Mouse (Mus musculus): ENCODE results near the gene Lcn8. TPM values are rescaled to one million over a fixed set of nuclear protein-coding genes. Genes with fewer than 3 reads are reported as not detected.
"Not testable (repeated sequence)": the region's sequence is repeated elsewhere in the genome, so short reads cannot be mapped to it uniquely, and the experiment has no call there.

Lcn8 gene
- polyA plus RNA-seq, 1 experiment, result not detected

DNA sequence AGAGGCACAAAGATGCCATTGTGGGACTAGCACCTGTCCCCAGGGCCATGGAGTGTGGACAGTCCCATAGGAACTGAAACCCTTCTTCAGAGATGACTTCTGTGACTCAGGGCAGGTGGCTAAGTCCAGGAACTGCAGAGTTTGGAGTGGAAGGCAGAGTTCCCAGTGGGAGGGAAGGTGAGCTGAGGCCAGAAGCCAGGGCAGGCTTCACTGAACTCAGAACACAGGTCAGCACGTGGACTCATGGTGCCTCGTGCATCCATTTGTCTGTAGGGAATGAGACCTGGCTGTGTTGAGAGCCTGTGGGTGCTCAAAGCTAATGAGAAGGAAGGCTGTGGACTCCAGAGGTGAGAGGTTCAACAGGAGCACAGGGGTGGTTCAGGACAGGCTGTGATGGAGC lies 45.8 kb downstream of the Lcn8 start:
- Histone ChIP-seq H3K9me3 (ENCODE audit: control insufficient read depth, low read length) (no peaks in the 10 kb centered on the region), H3K27me3 (ENCODE audit: control insufficient read depth) (no peaks in the 10 kb centered on the region), H3K4me1 (ENCODE audit: control insufficient read depth) (no peaks in the 10 kb centered on the region), H3K4me3 (replicated peaks) (no peak overlapping the region), H3K36me3 (ENCODE audit: control insufficient read depth) (no peaks in the 10 kb centered on the region)
- TF ChIP-seq TAL1 (IDR thresholded peaks at IDR 0.05; ENCODE audit: low read length) (no peak), GATA1 (IDR thresholded peaks at IDR 0.05; ENCODE audit: low read length) (no peak)

DNA sequence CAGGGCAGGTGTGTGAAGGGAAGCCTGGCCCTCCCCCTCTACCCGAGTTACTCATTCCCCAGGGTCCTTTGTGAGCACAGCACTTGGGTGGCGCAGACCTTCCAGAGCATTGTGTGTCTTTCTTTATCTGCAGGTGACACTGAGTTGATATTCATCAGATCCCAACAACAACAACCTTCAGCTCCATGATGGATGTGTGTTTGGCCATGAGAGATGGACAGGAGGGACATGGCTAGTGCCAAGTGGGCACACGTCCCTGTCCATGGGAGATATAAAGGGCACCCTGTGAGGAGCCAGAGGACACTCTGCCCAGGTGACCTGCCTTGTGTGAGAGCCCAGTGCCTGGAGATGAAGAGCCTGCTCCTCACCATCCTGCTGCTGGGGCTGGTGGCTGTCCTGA lies 46.8 kb downstream of the Lcn8 start, which contains the start of gene Obp2a:
Gene Obp2a (plus strand): TSS at position 301 of the 400 bp plus-strand sequence.
- not testable (repeated sequence) for H3K4me1 ChIP-seq (ENCODE audit: control insufficient read depth); H3K9me3 ChIP-seq (ENCODE audit: control insufficient read depth, low read length); H3K4me3 ChIP-seq (replicated peaks); H3K27me3 ChIP-seq (ENCODE audit: control insufficient read depth); H3K36me3 ChIP-seq (ENCODE audit: control insufficient read depth)

DNA sequence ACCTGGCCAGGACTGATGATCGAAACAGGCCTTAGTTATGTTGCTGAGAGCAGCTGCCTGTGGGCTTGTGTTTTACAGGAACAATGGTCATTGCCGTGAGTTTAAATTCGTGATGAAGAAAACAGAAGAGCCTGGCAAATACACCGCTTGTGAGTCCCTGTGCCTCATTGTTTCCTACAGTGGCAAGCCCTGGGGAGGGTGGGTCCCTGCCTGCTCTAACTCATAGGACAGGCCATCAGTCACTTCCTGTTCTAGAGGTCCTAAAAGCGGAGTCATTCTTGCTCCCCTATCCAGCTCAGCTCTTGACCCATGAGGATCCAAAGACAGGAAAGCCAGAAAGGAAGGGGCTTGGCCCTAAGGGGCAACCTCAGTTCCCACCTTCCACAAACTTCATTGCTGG lies 48.1 kb downstream of the Lcn8 start:
- TF ChIP-seq GATA1 (IDR thresholded peaks at IDR 0.05; ENCODE audit: low read length) (no peak), TAL1 (IDR thresholded peaks at IDR 0.05; ENCODE audit: low read length) (no peak)
- Histone ChIP-seq H3K36me3 (ENCODE audit: control insufficient read depth) (no peaks in the 10 kb centered on the region), H3K9me3 (ENCODE audit: control insufficient read depth, low read length) (no peaks in the 10 kb centered on the region), H3K27me3 (ENCODE audit: control insufficient read depth) (no peaks in the 10 kb centered on the region; the same call in 1 of the 2 replicates), H3K4me1 (ENCODE audit: control insufficient read depth) (no peaks in the 10 kb centered on the region), H3K4me3 (replicated peaks) (no peak overlapping the region)

DNA sequence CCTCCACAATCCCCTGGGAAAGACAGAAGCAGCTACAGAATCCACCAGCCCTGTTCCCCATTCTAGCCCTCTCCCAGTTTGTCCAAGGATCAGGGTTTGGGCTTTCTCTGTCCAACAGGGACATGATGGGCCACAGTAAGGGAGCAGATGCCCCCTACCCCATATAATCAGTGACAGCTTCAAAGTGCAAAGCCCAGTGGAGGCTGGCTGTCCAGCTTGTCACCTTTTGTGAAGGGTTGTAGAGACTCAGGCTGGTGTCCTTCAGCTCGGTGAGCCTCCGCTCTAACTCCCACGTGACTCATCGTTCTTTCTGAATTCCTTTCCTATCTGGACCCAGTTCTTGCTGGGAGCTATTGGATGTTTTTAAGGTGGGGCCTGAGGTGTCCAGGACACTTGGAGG lies 50.8 kb downstream of the Lcn8 start:
- H3K36me3 ChIP-seq (ENCODE audit: control insufficient read depth), result no peaks in the 10 kb centered on the region
- H3K9me3 ChIP-seq (ENCODE audit: control insufficient read depth, low read length), result no peaks in the 10 kb centered on the region
- peaks cover 9% of the 10 kb centered on the region for H3K4me1 ChIP-seq (ENCODE audit: control insufficient read depth)
- H3K4me3 ChIP-seq (replicated peaks), result no peak overlapping the region
- TF ChIP-seq GATA1 (IDR thresholded peaks at IDR 0.05; ENCODE audit: low read length) (no peak), TAL1 (IDR thresholded peaks at IDR 0.05; ENCODE audit: low read length) (no peak)
- H3K27me3 ChIP-seq (ENCODE audit: control insufficient read depth), result peaks cover 16% of the 10 kb centered on the region

Other genes starting within 250 kb of the Lcn8 start
- 0.06 TPM in 1 of 2 replicates, not detected in the other for gene Fut7, start 229.9 kb upstream of the Lcn8 start, polyA plus RNA-seq (2012)
- 0.09 and 0.11 TPM in 2 replicates for gene Abca2, start 224.4 kb upstream of the Lcn8 start, polyA plus RNA-seq (2012)
- gene Clic3, start 196.3 kb upstream of the Lcn8 start, polyA plus RNA-seq (2012), result not detected in 2 replicates
- gene Paxx, start 192.0 kb upstream of the Lcn8 start, polyA plus RNA-seq (2012), result 1.0 and 1.1 TPM in 2 replicates
- gene Ptgds, start 183.1 kb upstream of the Lcn8 start, polyA plus RNA-seq (2012), result not detected in 2 replicates
- gene Lcn12, start 159.2 kb upstream of the Lcn8 start, polyA plus RNA-seq (2012), result not detected in 2 replicates
- gene Fbxw5, start 152.4 kb upstream of the Lcn8 start, polyA plus RNA-seq (2012), result 3.9 and 4.7 TPM in 2 replicates
- gene C8g, start 151.4 kb upstream of the Lcn8 start, polyA plus RNA-seq (2012), result not detected in 2 replicates
- gene Traf2, start 106.2 kb upstream of the Lcn8 start, polyA plus RNA-seq (2012), result 0.84 and 0.95 TPM in 2 replicates
- gene Edf1, start 95.3 kb upstream of the Lcn8 start, polyA plus RNA-seq (2012), result 168 and 190 TPM in 2 replicates
- 0.09 and 0.38 TPM in 2 replicates for gene Mamdc4, start 78.3 kb upstream of the Lcn8 start, polyA plus RNA-seq (2012)
- 0.21 and 0.30 TPM in 2 replicates for gene Phpt1, start 77.9 kb upstream of the Lcn8 start, polyA plus RNA-seq (2012)
- gene Ajm1, start 71.4 kb upstream of the Lcn8 start, polyA plus RNA-seq (2012), result 0.01 TPM in 1 of 2 replicates, not detected in the other
- 4.6 and 6.1 TPM in 2 replicates for gene Rabl6, start 44.6 kb upstream of the Lcn8 start, polyA plus RNA-seq (2012)
- gene Ccdc183, start 35.4 kb upstream of the Lcn8 start, polyA plus RNA-seq (2012), result not detected in 2 replicates
- 0.15 TPM in 1 of 2 replicates, not detected in the other for gene Tmem141, start 31.1 kb upstream of the Lcn8 start, polyA plus RNA-seq (2012)
- 0.80 and 0.94 TPM in 2 replicates for gene Fcna, start 25.1 kb upstream of the Lcn8 start, polyA plus RNA-seq (2012)
- not detected in 2 replicates for gene Lcn5, start 4.8 kb downstream of the Lcn8 start, polyA plus RNA-seq (2012)
- gene Lcn6, start 23.7 kb downstream of the Lcn8 start, polyA plus RNA-seq (2012), result not detected in 2 replicates
- not detected in 2 replicates for gene Lcn10, start 29.6 kb downstream of the Lcn8 start, polyA plus RNA-seq (2012)
- not detected in 2 replicates for gene Obp2a, start 46.9 kb downstream of the Lcn8 start, polyA plus RNA-seq (2012)
- 0.37 and 0.53 TPM in 2 replicates for gene Bmyc, start 53.6 kb downstream of the Lcn8 start, polyA plus RNA-seq (2012)
- gene Obp2b, start 83.9 kb downstream of the Lcn8 start, polyA plus RNA-seq (2012), result not detected in 2 replicates
- not detected in 2 replicates for gene Lcn3, start 112.4 kb downstream of the Lcn8 start, polyA plus RNA-seq (2012)
- not detected in 2 replicates for gene Lcn11, start 123.9 kb downstream of the Lcn8 start, polyA plus RNA-seq (2012)
- not detected in 2 replicates for gene Gm13539, start 129.1 kb downstream of the Lcn8 start, polyA plus RNA-seq (2012)
- gene Glt6d1, start 162.7 kb downstream of the Lcn8 start, polyA plus RNA-seq (2012), result not detected in 2 replicates
- not detected in 2 replicates for gene Lcn9, start 170.0 kb downstream of the Lcn8 start, polyA plus RNA-seq (2012)
- gene Sohlh1, start 194.1 kb downstream of the Lcn8 start, polyA plus RNA-seq (2012), result not detected in 2 replicates
- not detected in 2 replicates for gene Kcnt1, start 210.6 kb downstream of the Lcn8 start, polyA plus RNA-seq (2012)

Measured in erythroblast, embryonic 14.5 days (primary cell).